Mouse (Mus musculus) thymus, adult 18-20 months (tissue): ENCODE measurements around the gene Anxa4.

Source experiments
- DNase-seq, 2 experiments: peaks; one replicate each; pipeline ENCODE4 v3.0.0; 2022; ENCODE audit warnings: mixed read lengths in 2 of 2

Gene Anxa4

GRCm38 (mm10) chr6:86800467-86800866 is 7.1 kb upstream of the Anxa4 start:
- DNase-seq: no peak

- DNase-seq: no peak
These were observed 4.1 kb upstream of the Anxa4 start for GRCm38 (mm10) chr6:86797455-86797854.

GRCm38 (mm10) chr6:86793957-86794356 is 573 bp upstream of the Anxa4 start:
- DNase-seq: no peak

GRCm38 (mm10) chr6:86790351-86790943 is 2.9 kb downstream of the Anxa4 start:
- no peak for DNase-seq

- DNase-seq: no peak
These were observed 5.1 kb downstream of the Anxa4 start for GRCm38 (mm10) chr6:86788242-86788641.

- no peak for DNase-seq
These were observed 6.8 kb downstream of the Anxa4 start for GRCm38 (mm10) chr6:86786545-86786944.

GRCm38 (mm10) chr6:86784739-86785138 is 8.6 kb downstream of the Anxa4 start:
- no peak for DNase-seq

GRCm38 (mm10) chr6:86782342-86782741 is 11.0 kb downstream of the Anxa4 start:
- no peak for DNase-seq

GRCm38 (mm10) chr6:86781361-86781957 is 11.9 kb downstream of the Anxa4 start:
- no peak for DNase-seq

- DNase-seq: no peak
These were observed 14.3 kb downstream of the Anxa4 start for GRCm38 (mm10) chr6:86778910-86779594.

GRCm38 (mm10) chr6:86777181-86777580 is 16.2 kb downstream of the Anxa4 start:
- DNase-seq: no peak

- no peak for DNase-seq
These were observed 16.7 kb downstream of the Anxa4 start for GRCm38 (mm10) chr6:86776706-86777071.

- DNase-seq: no peak
These were observed 17.2 kb downstream of the Anxa4 start for GRCm38 (mm10) chr6:86776001-86776705.

GRCm38 (mm10) chr6:86774937-86775336 is 18.4 kb downstream of the Anxa4 start:
- DNase-seq: no peak

GRCm38 (mm10) chr6:86773830-86774229 is 19.6 kb downstream of the Anxa4 start:
- DNase-seq: no peak

GRCm38 (mm10) chr6:86772631-86773030 is 20.8 kb downstream of the Anxa4 start:
- no peak for DNase-seq

- no peak for DNase-seq
These were observed 24.4 kb downstream of the Anxa4 start for GRCm38 (mm10) chr6:86768938-86769337.

GRCm38 (mm10) chr6:86768186-86768776 is 25.1 kb downstream of the Anxa4 start:
- no peak for DNase-seq

GRCm38 (mm10) chr6:86767465-86767864 is 25.9 kb downstream of the Anxa4 start:
- no peak for DNase-seq

GRCm38 (mm10) chr6:86765637-86766059 is 27.7 kb downstream of the Anxa4 start:
- no peak for DNase-seq

GRCm38 (mm10) chr6:86754105-86754863 is 39.1 kb downstream of the Anxa4 start:
- DNase-seq: no peak

GRCm38 (mm10) chr6:86752843-86753485 is 40.4 kb downstream of the Anxa4 start:
- DNase-seq: no peak
